Mouse (Mus musculus): ENCODE results near the gene Gm10570. TPM values are rescaled to one million over a fixed set of nuclear protein-coding genes. Genes with fewer than 3 reads are reported as not detected.

Gene Gm10570
- total and polyA plus RNA-seq, 2 experiments from 2014 or later = 2.8 TPM; not detected in 1

DNA sequence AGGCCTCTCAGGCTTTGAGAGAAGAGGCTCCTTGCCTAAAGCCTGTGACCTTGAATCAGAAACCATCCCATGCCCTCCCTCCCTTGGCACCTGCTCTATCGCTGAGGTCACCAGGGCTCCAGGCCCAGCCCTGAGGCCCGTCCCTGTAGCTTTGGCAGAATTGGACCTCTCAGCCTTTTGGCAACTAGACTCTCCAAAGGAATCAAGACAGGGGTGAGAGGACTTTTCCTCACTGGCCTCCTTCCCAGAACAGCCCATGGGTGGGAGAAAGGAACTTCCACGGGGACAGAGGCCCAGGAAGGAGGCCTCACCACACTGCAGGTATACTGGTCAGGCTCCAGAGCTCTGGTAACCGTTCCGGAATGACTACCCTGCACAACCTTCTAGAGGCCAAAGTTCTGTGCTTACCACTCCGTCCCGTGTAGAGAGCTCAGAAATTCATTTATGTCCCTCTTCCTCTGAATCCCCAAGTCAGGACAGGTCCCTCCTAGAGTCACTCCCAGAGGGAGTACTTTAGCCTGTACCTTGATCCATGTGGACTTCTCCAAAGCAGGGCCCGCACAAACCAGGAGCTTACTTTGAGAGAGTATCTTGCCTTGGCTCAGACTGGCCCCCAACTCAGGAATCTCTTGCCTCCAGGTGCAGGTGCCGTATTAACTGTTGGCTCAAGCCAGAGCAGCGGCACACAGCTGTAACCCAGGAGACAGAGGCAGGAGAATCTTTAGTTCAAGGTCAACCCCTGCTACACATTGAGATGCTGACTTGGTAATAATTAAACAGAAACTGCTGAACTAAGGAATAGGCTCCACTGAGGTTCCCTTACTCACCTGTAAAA lies 1.5 kb downstream of the Gm10570 start:
- 51% methylated on average over 10 of the region's 10 CpGs for WGBS
- Histone ChIP-seq H3K4me2 (ENCODE audit: low read depth, low read length) (peak overlapping the region; percentile 79), H3K27ac (ENCODE audit: low read depth) (peak overlapping the region; percentile 95), H3K9me3 (replicated peaks; ENCODE audit: control insufficient read depth, low read length) (no peaks in the 10 kb centered on the region), H3K4me1 (ENCODE audit: control insufficient read depth, insufficient read depth) (peaks cover 7% of the 10 kb centered on the region; the same call in 1 of the 2 replicates), H3K9ac (replicated peaks; ENCODE audit: low read depth, low read length) (peak overlapping the region; percentile 37), H3K4me3 (ENCODE audit: low read depth, low read length) (peak overlapping the region; percentile 65; the same call in 1 of the 2 replicates), H3K36me3 (replicated peaks; ENCODE audit: control insufficient read depth, insufficient read depth, low read length) (no peaks in the 10 kb centered on the region), H3K27me3 (ENCODE audit: control insufficient read depth, insufficient read depth, low read length) (peaks cover 5% of the 10 kb centered on the region; the same call in 1 of the 2 replicates)
- DNase-seq (ENCODE audit: low spot score) (peak; percentile 64), ATAC-seq (ENCODE audit: insufficient read depth, low read depth) (peak; percentile 44)
- TF ChIP-seq EP300 (IDR thresholded peaks at IDR 0.05; ENCODE audit: low read depth) (no peak; the same call in 1 of the 2 replicates), CTCF (IDR thresholded peaks at IDR 0.05; ENCODE audit: low read depth) (no peak)

DNA sequence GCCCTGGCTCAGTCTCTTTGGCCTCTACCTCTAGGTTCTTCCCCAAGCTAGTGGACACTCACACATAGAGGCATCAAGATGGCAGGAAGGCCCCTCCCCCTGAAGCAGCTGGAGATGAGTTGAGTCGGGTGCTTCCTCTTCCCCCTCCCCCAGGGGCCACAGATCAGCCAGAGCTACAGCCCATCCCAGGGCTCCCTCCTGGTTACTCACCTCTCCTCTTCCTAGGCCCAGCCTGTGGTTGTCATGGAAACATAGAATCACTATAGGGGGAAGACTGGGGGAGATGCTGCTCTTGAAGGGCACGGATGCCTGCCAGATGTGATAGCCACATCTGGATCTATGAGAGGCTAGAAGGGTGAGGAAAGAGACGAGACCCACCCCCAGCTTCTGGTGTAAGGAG lies 3.7 kb downstream of the Gm10570 start:
- Histone ChIP-seq H3K4me2 (ENCODE audit: low read depth, low read length) (no peak overlapping the region), H3K36me3 (replicated peaks; ENCODE audit: control insufficient read depth, insufficient read depth, low read length) (no peaks in the 10 kb centered on the region), H3K27me3 (ENCODE audit: control insufficient read depth, insufficient read depth, low read length) (peaks cover 5% of the 10 kb centered on the region; the same call in 1 of the 2 replicates), H3K27ac (ENCODE audit: low read depth) (no peak overlapping the region), H3K4me3 (ENCODE audit: low read depth, low read length) (no peak overlapping the region), H3K4me1 (ENCODE audit: control insufficient read depth, insufficient read depth) (peaks cover 11% of the 10 kb centered on the region), H3K9ac (replicated peaks; ENCODE audit: low read depth, low read length) (no peak overlapping the region), H3K9me3 (replicated peaks; ENCODE audit: control insufficient read depth, low read length) (no peaks in the 10 kb centered on the region)
- no peak for TF ChIP-seq CTCF (IDR thresholded peaks at IDR 0.05; ENCODE audit: low read depth)
- TF ChIP-seq EP300 (IDR thresholded peaks at IDR 0.05; ENCODE audit: low read depth) = no peak
- no peak for ATAC-seq (ENCODE audit: insufficient read depth, low read depth)
- 35% methylated on average over 3 of the region's 3 CpGs for WGBS
- DNase-seq (ENCODE audit: low spot score) = no peak

DNA sequence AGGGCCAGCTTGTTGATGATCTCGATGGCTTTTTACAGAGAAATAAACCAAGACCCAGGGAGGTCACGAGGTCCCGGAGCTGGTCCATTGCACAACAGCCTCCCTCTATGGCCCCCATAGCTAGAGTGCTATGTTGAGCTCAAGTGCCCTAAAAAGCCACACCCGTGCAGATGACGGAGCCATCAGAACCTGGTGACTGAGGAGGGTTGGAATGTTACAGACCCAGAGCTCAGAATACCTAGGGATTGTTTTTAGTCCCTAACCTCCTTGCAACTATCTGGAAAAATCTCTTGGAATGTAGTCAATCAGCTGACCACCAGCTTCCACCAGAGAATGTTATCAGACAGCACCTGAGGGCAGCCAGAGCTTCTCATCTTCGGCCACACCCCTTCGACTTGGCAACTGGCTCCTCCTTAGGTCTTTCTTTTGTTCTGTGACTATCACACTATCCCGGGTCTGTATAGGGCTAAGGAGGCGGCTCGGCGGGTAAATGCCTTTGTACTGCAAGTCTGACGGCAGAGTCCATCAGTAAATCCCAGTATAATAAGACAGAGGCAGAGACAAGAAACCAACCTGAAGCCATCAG lies 6.1 kb downstream of the Gm10570 start:
- Histone ChIP-seq H3K9ac (replicated peaks; ENCODE audit: low read depth, low read length) (no peak overlapping the region), H3K4me1 (ENCODE audit: control insufficient read depth, insufficient read depth) (peaks cover 12% of the 10 kb centered on the region), H3K27ac (ENCODE audit: low read depth) (no peak overlapping the region), H3K36me3 (replicated peaks; ENCODE audit: control insufficient read depth, insufficient read depth, low read length) (no peaks in the 10 kb centered on the region), H3K4me3 (ENCODE audit: low read depth, low read length) (no peak overlapping the region), H3K27me3 (ENCODE audit: control insufficient read depth, insufficient read depth, low read length) (peaks cover 5% of the 10 kb centered on the region; the same call in 1 of the 2 replicates), H3K9me3 (replicated peaks; ENCODE audit: control insufficient read depth, low read length) (no peaks in the 10 kb centered on the region), H3K4me2 (ENCODE audit: low read depth, low read length) (no peak overlapping the region)
- DNase-seq (ENCODE audit: low spot score) = no peak
- no peak for TF ChIP-seq CTCF (IDR thresholded peaks at IDR 0.05; ENCODE audit: low read depth)
- TF ChIP-seq EP300 (IDR thresholded peaks at IDR 0.05; ENCODE audit: low read depth) = no peak
- 50% methylated on average over 12 of the region's 12 CpGs for whole genome bisulfite sequencing
- no peak for ATAC-seq (ENCODE audit: insufficient read depth, low read depth)

DNA sequence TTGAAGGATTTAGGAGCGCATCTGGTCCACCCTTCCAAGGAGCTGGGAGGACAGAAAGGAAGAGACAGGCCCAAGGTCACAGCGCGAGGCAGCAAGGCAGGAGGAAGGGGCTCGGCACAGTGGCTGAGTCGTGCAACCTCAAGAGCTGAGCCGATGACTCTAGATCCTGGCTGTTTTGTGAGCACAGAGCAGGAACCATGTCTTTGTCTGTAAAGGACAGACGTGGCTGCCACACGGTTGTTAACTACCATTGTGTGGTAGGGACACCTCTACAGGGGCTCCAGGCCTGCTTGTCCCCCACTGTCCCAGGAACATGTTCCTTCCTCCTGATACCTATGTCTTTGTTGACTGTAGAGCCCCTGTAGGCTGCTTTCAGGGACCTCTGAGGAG lies 8.8 kb downstream of the Gm10570 start:
- 60% methylated on average over 8 of the region's 8 CpGs for WGBS
- no peak for ATAC-seq (ENCODE audit: insufficient read depth, low read depth)
- Histone ChIP-seq H3K9ac (replicated peaks; ENCODE audit: low read depth, low read length) (0 out of 2 replicates have a peak overlapping the region, but pooled peaks have one; percentile 1), H3K9me3 (replicated peaks; ENCODE audit: control insufficient read depth, low read length) (no peaks in the 10 kb centered on the region), H3K4me1 (ENCODE audit: control insufficient read depth, insufficient read depth) (peaks cover 7% of the 10 kb centered on the region; the same call in 1 of the 2 replicates), H3K27me3 (ENCODE audit: control insufficient read depth, insufficient read depth, low read length) (no peaks in the 10 kb centered on the region), H3K36me3 (replicated peaks; ENCODE audit: control insufficient read depth, insufficient read depth, low read length) (no peaks in the 10 kb centered on the region), H3K4me3 (ENCODE audit: low read depth, low read length) (no peak overlapping the region), H3K27ac (ENCODE audit: low read depth) (peak overlapping the region; percentile 94), H3K4me2 (ENCODE audit: low read depth, low read length) (no peak overlapping the region)
- no peak for DNase-seq (ENCODE audit: low spot score)
- TF ChIP-seq EP300 (IDR thresholded peaks at IDR 0.05; ENCODE audit: low read depth) (no peak), CTCF (IDR thresholded peaks at IDR 0.05; ENCODE audit: low read depth) (no peak)

DNA sequence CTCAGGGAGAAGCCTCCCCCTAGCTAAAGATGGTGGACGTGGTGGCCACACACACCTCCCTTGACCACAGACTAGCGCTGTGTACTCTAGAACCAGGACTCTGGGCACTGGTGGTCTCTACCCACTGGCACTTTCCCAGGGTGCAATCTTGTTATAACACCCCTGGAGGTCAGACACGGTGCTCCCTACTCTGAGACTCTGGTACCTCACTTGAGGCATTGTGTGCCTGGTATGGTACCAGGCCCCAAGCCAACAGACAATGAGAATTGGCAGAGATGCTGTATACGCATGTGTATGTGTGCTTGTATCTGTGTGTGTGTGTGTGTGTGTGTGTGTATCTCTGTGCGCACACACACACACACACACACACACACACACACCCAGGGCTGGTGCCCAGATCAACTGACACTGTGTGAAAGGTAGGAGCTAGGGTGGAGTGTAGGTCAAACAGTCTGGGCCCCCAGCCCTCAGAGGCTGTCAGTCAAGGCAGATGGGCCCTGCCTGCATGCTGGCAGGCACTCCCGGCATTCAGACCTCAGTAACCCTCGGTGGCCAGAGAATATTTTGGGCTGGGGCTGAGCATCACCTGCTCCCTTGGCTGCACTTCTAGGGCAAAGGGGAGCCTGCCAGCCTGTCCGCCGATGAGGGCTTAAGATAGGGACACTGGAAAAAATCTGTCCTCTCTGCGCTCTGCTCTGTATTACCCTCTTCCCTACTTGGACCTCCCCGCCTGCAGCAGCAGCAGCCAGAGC lies 9.4 kb downstream of the Gm10570 start:
- peak; percentile 88 for ATAC-seq (ENCODE audit: insufficient read depth, low read depth)
- Histone ChIP-seq H3K4me1 (ENCODE audit: control insufficient read depth, insufficient read depth) (peaks cover 7% of the 10 kb centered on the region; the same call in 1 of the 2 replicates), H3K36me3 (replicated peaks; ENCODE audit: control insufficient read depth, insufficient read depth, low read length) (no peaks in the 10 kb centered on the region), H3K9ac (replicated peaks; ENCODE audit: low read depth, low read length) (0 out of 2 replicates have a peak overlapping the region, but pooled peaks have one; percentile 1), H3K27ac (ENCODE audit: low read depth) (peak overlapping the region; percentile 94), H3K9me3 (replicated peaks; ENCODE audit: control insufficient read depth, low read length) (no peaks in the 10 kb centered on the region), H3K4me3 (ENCODE audit: low read depth, low read length) (no peak overlapping the region), H3K4me2 (ENCODE audit: low read depth, low read length) (no peak overlapping the region), H3K27me3 (ENCODE audit: control insufficient read depth, insufficient read depth, low read length) (no peaks in the 10 kb centered on the region)
- TF ChIP-seq CTCF (IDR thresholded peaks at IDR 0.05; ENCODE audit: low read depth) = no peak
- TF ChIP-seq EP300 (IDR thresholded peaks at IDR 0.05; ENCODE audit: low read depth) = peak; percentile 98
- WGBS = 37% methylated on average over 11 of the region's 11 CpGs
- peak; percentile 71 for DNase-seq (ENCODE audit: low spot score)

Data from heart, postnatal 0 days (tissue).